Mouse (Mus musculus): ENCODE data around the gene Taf3. TPM values are rescaled to one million over a fixed set of nuclear protein-coding genes. Genes with fewer than 3 reads are reported as not detected.

Gene Taf3
- polyA plus RNA-seq, 1 experiment from 2014 or later, result 15.4 TPM

DNA sequence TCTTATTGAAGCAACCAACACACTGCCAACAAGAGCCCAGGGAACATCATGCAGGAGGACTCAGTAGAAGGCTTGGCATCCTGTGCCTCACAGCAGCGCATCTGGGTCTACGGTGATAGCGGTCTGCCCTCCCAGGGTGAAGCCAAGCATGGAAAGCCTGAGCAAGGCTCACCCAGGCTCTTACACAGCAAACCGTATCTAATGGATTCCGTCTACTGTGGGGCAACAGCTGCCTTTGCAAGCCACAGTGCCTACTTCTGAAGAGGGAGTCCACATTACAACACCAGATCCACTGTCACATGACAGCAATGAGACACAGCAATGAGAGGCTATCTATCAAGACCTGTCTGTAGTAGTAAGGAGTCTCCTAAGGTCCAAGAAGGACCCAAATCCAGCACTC lies 52.3 kb downstream of the Taf3 start:
- Histone ChIP-seq H3K4me2 (replicated peaks; ENCODE audit: low read depth, low read length) (no peak overlapping the region), H3K4me3 (ENCODE audit: low read length) (no peak overlapping the region), H3K36me3 (ENCODE audit: insufficient read depth, low read length) (no peaks in the 10 kb centered on the region), H3K9ac (replicated peaks; ENCODE audit: low read length) (no peak overlapping the region), H3K27me3 (ENCODE audit: insufficient read depth, low read length) (peaks cover 6% of the 10 kb centered on the region; the same call in 1 of the 2 replicates), H3K9me3 (ENCODE audit: low read length) (no peaks in the 10 kb centered on the region), H3K27ac (ENCODE audit: low read length) (0 out of 2 replicates have a peak overlapping the region, but pooled peaks have one; percentile 30), H3K4me1 (ENCODE audit: insufficient read depth, low read length) (0 out of 2 replicates have a peak, but pooled peaks cover 7% of the 10 kb centered on the region)
- no peak for ATAC-seq (ENCODE audit: low FRiP score, low TSS enrichment)
- WGBS, result 68% methylated on average over 5 of the region's 5 CpGs

- Histone ChIP-seq H3K36me3 (ENCODE audit: insufficient read depth, low read length) (no peaks in the 10 kb centered on the region), H3K27ac (ENCODE audit: low read length) (no peak overlapping the region), H3K4me3 (ENCODE audit: low read length) (no peak overlapping the region), H3K4me2 (replicated peaks; ENCODE audit: low read depth, low read length) (no peak overlapping the region), H3K9me3 (ENCODE audit: low read length) (no peaks in the 10 kb centered on the region), H3K27me3 (ENCODE audit: insufficient read depth, low read length) (peaks cover 10% of the 10 kb centered on the region; the same call in 1 of the 2 replicates), H3K9ac (replicated peaks; ENCODE audit: low read length) (no peak overlapping the region), H3K4me1 (ENCODE audit: insufficient read depth, low read length) (peaks cover 18% of the 10 kb centered on the region)
- ATAC-seq (ENCODE audit: low FRiP score, low TSS enrichment), result peak; percentile 58; the same call in 1 of the 2 replicates
- 18% methylated on average over 4 of the region's 4 CpGs for WGBS
Measured at GRCm38 (mm10) chr2:9990690-9991229, 57.6 kb downstream of the Taf3 start.

- peak; percentile 18; the same call in 1 of the 2 replicates for ATAC-seq (ENCODE audit: low FRiP score, low TSS enrichment)
- Histone ChIP-seq H3K4me2 (replicated peaks; ENCODE audit: low read depth, low read length) (no peak overlapping the region), H3K9ac (replicated peaks; ENCODE audit: low read length) (no peak overlapping the region), H3K36me3 (ENCODE audit: insufficient read depth, low read length) (no peaks in the 10 kb centered on the region), H3K9me3 (ENCODE audit: low read length) (no peaks in the 10 kb centered on the region), H3K4me3 (ENCODE audit: low read length) (no peak overlapping the region), H3K4me1 (ENCODE audit: insufficient read depth, low read length) (peaks cover 18% of the 10 kb centered on the region), H3K27me3 (ENCODE audit: insufficient read depth, low read length) (peaks cover 8% of the 10 kb centered on the region; the same call in 1 of the 2 replicates), H3K27ac (ENCODE audit: low read length) (peak overlapping the region; percentile 82)
- WGBS, result 54% methylated on average over 17 of the region's 17 CpGs
Measured at GRCm38 (mm10) chr2:9989649-9990547, 58.5 kb downstream of the Taf3 start.

DNA sequence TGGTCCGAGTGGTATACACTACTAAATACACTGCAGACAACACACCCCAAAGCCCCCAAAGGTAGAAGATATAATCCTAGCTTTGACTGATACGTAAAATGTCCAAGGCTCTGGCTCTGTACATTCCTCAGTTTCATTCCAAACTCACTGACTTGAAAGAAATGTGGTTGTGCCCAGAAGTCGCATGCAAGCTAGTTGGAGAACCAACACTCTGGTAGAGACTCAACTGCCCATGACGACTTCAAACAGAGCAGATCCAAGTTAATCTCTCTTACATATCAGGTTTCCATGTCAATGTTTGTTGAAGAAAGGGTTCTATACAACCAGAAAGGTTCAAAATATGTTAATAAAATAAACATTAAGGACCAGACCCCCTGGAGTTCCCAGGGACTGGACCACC lies 60.1 kb downstream of the Taf3 start:
- Histone ChIP-seq H3K4me1 (ENCODE audit: insufficient read depth, low read length) (peaks cover 18% of the 10 kb centered on the region), H3K27ac (ENCODE audit: low read length) (peak overlapping the region; percentile 48; the same call in 1 of the 2 replicates), H3K36me3 (ENCODE audit: insufficient read depth, low read length) (no peaks in the 10 kb centered on the region), H3K4me2 (replicated peaks; ENCODE audit: low read depth, low read length) (no peak overlapping the region), H3K9me3 (ENCODE audit: low read length) (no peaks in the 10 kb centered on the region), H3K4me3 (ENCODE audit: low read length) (no peak overlapping the region), H3K9ac (replicated peaks; ENCODE audit: low read length) (no peak overlapping the region), H3K27me3 (ENCODE audit: insufficient read depth, low read length) (peaks cover 8% of the 10 kb centered on the region; the same call in 1 of the 2 replicates)
- 55% methylated on average over 4 of the region's 4 CpGs for WGBS
- peak; percentile 43; the same call in 1 of the 2 replicates for ATAC-seq (ENCODE audit: low FRiP score, low TSS enrichment)

GRCm38 (mm10) chr2:9985979-9986447 lies 62.4 kb downstream of the Taf3 start:
- ATAC-seq (ENCODE audit: low FRiP score, low TSS enrichment), result no peak

DNA sequence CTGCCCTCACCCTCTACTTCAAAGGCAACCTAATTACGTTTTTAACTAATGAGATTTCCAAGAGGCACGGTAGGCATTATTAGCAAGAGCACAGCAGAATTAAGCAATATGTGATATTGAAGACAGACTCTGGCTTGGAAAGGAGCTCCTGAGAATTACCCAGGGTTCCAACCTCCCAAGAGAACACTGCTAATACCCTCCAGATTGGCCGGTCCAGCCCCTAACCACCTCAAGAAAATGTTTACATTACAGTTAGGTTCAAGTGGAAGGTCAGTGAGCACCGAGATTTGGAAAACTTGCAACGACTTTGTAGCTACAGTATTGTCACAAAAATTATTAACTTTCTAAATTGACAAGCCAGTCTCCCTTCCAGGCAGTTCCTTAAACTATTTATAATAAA lies 66.0 kb downstream of the Taf3 start:
- Histone ChIP-seq H3K4me1 (ENCODE audit: insufficient read depth, low read length) (peaks cover 16% of the 10 kb centered on the region), H3K36me3 (ENCODE audit: insufficient read depth, low read length) (no peaks in the 10 kb centered on the region), H3K9ac (replicated peaks; ENCODE audit: low read length) (no peak overlapping the region), H3K4me2 (replicated peaks; ENCODE audit: low read depth, low read length) (no peak overlapping the region), H3K4me3 (ENCODE audit: low read length) (no peak overlapping the region), H3K27ac (ENCODE audit: low read length) (no peak overlapping the region; the same call in 1 of the 2 replicates), H3K27me3 (ENCODE audit: insufficient read depth, low read length) (peaks cover 4% of the 10 kb centered on the region; the same call in 1 of the 2 replicates), H3K9me3 (ENCODE audit: low read length) (0 out of 2 replicates have a peak, but pooled peaks cover 3% of the 10 kb centered on the region)
- no peak for ATAC-seq (ENCODE audit: low FRiP score, low TSS enrichment)
- 17% methylated on average over 5 of the region's 5 CpGs for WGBS

More at GRCm38 (mm10) chr2:9985979-9986447, 62.4 kb downstream of the Taf3 start:
- Histone ChIP-seq H3K36me3 (ENCODE audit: insufficient read depth, low read length) (no peaks in the 10 kb centered on the region), H3K27ac (ENCODE audit: low read length) (no peak overlapping the region), H3K9me3 (ENCODE audit: low read length) (no peaks in the 10 kb centered on the region), H3K4me2 (replicated peaks; ENCODE audit: low read depth, low read length) (no peak overlapping the region), H3K4me1 (ENCODE audit: insufficient read depth, low read length) (peaks cover 27% of the 10 kb centered on the region), H3K4me3 (ENCODE audit: low read length) (no peak overlapping the region), H3K9ac (replicated peaks; ENCODE audit: low read length) (no peak overlapping the region), H3K27me3 (ENCODE audit: insufficient read depth, low read length) (peaks cover 4% of the 10 kb centered on the region; the same call in 1 of the 2 replicates)
- WGBS, result 12% methylated on average over 6 of the region's 6 CpGs

GRCm38 (mm10) chr2:9971927-9972326 lies 76.5 kb downstream of the Taf3 start:
- ATAC-seq (ENCODE audit: low FRiP score, low TSS enrichment), result no peak

GRCm38 (mm10) chr2:9970579-9970978 lies 77.8 kb downstream of the Taf3 start:
- Histone ChIP-seq H3K9ac (replicated peaks; ENCODE audit: low read length) (no peak overlapping the region), H3K4me1 (ENCODE audit: insufficient read depth, low read length) (no peaks in the 10 kb centered on the region), H3K36me3 (ENCODE audit: insufficient read depth, low read length) (no peaks in the 10 kb centered on the region), H3K4me3 (ENCODE audit: low read length) (no peak overlapping the region), H3K4me2 (replicated peaks; ENCODE audit: low read depth, low read length) (no peak overlapping the region), H3K27ac (ENCODE audit: low read length) (no peak overlapping the region), H3K9me3 (ENCODE audit: low read length) (no peaks in the 10 kb centered on the region), H3K27me3 (ENCODE audit: insufficient read depth, low read length) (no peaks in the 10 kb centered on the region)
- no peak for ATAC-seq (ENCODE audit: low FRiP score, low TSS enrichment)
- WGBS, result 92% methylated on average over 3 of the region's 3 CpGs

More at GRCm38 (mm10) chr2:9971927-9972326, 76.5 kb downstream of the Taf3 start:
- Histone ChIP-seq H3K4me3 (ENCODE audit: low read length) (no peak overlapping the region), H3K27ac (ENCODE audit: low read length) (no peak overlapping the region), H3K4me1 (ENCODE audit: insufficient read depth, low read length) (no peaks in the 10 kb centered on the region), H3K27me3 (ENCODE audit: insufficient read depth, low read length) (no peaks in the 10 kb centered on the region), H3K9me3 (ENCODE audit: low read length) (no peaks in the 10 kb centered on the region), H3K4me2 (replicated peaks; ENCODE audit: low read depth, low read length) (no peak overlapping the region), H3K9ac (replicated peaks; ENCODE audit: low read length) (no peak overlapping the region), H3K36me3 (ENCODE audit: insufficient read depth, low read length) (no peaks in the 10 kb centered on the region)
- 69% methylated on average over 3 of the region's 3 CpGs for WGBS

- no peak overlapping the region for H3K27ac ChIP-seq (ENCODE audit: low read length)
- no peaks in the 10 kb centered on the region for H3K27me3 ChIP-seq (ENCODE audit: insufficient read depth, low read length)
- no peak overlapping the region for H3K9ac ChIP-seq (replicated peaks; ENCODE audit: low read length)
- H3K9me3 ChIP-seq (ENCODE audit: low read length), result no peaks in the 10 kb centered on the region
- H3K4me3 ChIP-seq (ENCODE audit: low read length), result no peak overlapping the region
- no peaks in the 10 kb centered on the region for H3K4me1 ChIP-seq (ENCODE audit: insufficient read depth, low read length)
- H3K36me3 ChIP-seq (ENCODE audit: insufficient read depth, low read length), result no peaks in the 10 kb centered on the region
- 72% methylated on average over 4 of the region's 4 CpGs for WGBS
- no peak overlapping the region for H3K4me2 ChIP-seq (replicated peaks; ENCODE audit: low read depth, low read length)
- ATAC-seq (ENCODE audit: low FRiP score, low TSS enrichment), result no peak
Measured at GRCm38 (mm10) chr2:9970178-9970577, 78.2 kb downstream of the Taf3 start.

All from kidney, embryonic 16.5 days (tissue).